Mouse (Mus musculus) intestine, embryonic 15.5 days (tissue): ENCODE measurements around the gene Atf1. TPM values are rescaled to one million over a fixed set of nuclear protein-coding genes. Genes with fewer than 3 reads are reported as not detected.
"Not testable (repeated sequence)": the region's sequence is repeated elsewhere in the genome, so short reads cannot be mapped to it uniquely, and the experiment has no call there.

Source experiments
- ATAC-seq: fragments of 200-750 bp; cut with Nextera tagmentation; 2 replicates; pipeline ENCODE4 v1.8.0; 2017; ENCODE audit warnings: moderate TSS enrichment, moderate library complexity
- H3K27ac ChIP-seq: fragments of 300-500 bp; sonication (generic); 2 replicates; pipeline ENCODE4 v1.5.1; 2015; ENCODE audit warnings: mild to moderate bottlenecking, inconsistent platforms
- H3K27me3 ChIP-seq: fragments of 300-500 bp; sonication (generic); replicated peaks from 2 replicates; pipeline ENCODE4 v1.6.1; 2015; ENCODE audit warnings: inconsistent platforms
- H3K36me3 ChIP-seq: fragments of 300-500 bp; sonication (generic); 2 replicates; pipeline ENCODE4 v1.6.1; 2015; ENCODE audit warnings: inconsistent platforms
- H3K4me1 ChIP-seq: fragments of 300-500 bp; sonication (generic); replicated peaks from 2 replicates; pipeline ENCODE4 v1.6.1; 2015; ENCODE audit warnings: inconsistent platforms
- H3K4me2 ChIP-seq: fragments of 300-500 bp; sonication (generic); replicated peaks from 2 replicates; pipeline ENCODE4 v1.6.1; 2015; ENCODE audit warnings: mild to moderate bottlenecking, inconsistent platforms
- H3K4me3 ChIP-seq: fragments of 300-500 bp; sonication (generic); replicated peaks from 2 replicates; pipeline ENCODE4 v1.5.1; 2015; ENCODE audit warnings: inconsistent platforms
- H3K9ac ChIP-seq: fragments of 300-500 bp; sonication (generic); 2 replicates; pipeline ENCODE4 v1.6.1; 2015; ENCODE audit warnings: inconsistent platforms
- H3K9me3 ChIP-seq: fragments of 300-500 bp; sonication (generic); 2 replicates; pipeline ENCODE4 v1.6.1; 2016; ENCODE audit warnings: inconsistent platforms
- WGBS: fragments of 180-500 bp; shearing (Covaris S2); methylation state at CpG from one replicate; pipeline ENCODE4 v1.1.7; 2015; 5-methylcytosine and 5-hydroxymethylcytosine counted together
- polyA plus RNA-seq: library from polyadenylated mRNA; unstranded; fragments of >200 nt; fragmentation: Nextera tagmentation; extraction: Ambion mirVana; gene quantifications from 2 replicates; pipeline ENCODE4 v1.2.1, GENCODE M21; 2015

Atf1 gene
- polyA plus RNA-seq, 1 experiment from 2014 or later: 44.5 TPM

DNA sequence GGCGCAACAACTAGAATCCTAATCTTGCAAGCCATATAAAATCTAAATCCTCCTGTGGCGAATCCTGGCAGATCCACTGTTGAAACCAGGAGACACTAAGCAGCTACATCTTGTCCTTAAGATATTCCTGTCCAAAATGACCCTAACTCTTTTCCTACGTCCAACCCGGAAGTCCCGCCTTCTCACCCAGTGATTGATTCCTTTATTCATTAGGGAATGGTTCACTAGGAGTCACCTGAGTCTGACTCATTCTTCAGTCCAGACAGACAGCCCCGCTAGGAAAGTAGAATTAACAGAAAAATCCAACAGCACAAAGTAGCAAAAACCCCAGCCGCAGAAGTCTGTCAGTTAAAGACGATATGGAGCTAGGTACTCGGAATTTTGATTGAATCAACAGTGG is 19.7 kb downstream of the Atf1 start:
- H3K4me1 ChIP-seq: no peaks in the 10 kb centered on the region
- no peak overlapping the region for H3K9ac ChIP-seq
- no peak overlapping the region for H3K27ac ChIP-seq
- no peaks in the 10 kb centered on the region for H3K27me3 ChIP-seq
- no peaks in the 10 kb centered on the region for H3K9me3 ChIP-seq
- H3K36me3 ChIP-seq: peaks cover 40% of the 10 kb centered on the region
- H3K4me3 ChIP-seq: no peak overlapping the region
- ATAC-seq: no peak
- WGBS: 90% methylated on average over 9 of the region's 9 CpGs
- H3K4me2 ChIP-seq: no peak overlapping the region

DNA sequence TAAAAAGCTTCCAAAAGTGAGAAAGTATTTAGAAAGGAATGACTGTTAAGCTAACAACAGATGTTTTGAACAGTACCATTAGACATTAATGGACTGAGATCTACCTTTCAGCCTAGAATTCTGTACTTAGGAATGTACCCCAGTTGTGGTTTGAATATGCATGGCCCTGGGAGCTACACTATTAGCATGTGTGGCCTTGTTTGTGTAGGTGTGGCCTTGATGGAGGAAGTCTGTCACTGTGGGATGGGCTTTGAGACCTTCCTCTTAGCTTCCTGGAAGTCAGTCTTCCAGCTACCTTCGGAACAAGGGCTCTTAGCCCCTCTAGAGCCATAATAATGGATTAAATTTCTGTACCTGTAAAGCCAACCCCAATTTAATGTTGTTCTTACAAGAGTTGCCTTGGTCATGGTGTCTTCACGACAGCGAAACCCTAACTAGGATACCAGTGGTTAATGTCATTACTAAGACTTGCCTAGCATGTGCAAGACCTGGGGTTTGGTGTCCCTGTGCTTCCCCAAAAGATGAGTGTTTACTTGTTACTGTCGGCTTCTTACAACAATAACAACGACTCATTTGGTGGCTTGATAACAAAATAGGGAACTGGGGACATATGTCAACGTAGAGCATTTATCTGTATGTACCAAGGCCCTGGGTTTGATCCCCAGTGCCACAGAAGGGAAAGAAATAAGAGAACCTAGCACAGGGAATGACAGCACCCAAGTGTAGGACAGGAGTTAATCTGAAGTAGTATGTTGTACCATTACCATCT is 21.2 kb downstream of the Atf1 start:
- no peaks in the 10 kb centered on the region for H3K4me1 ChIP-seq
- peaks cover 46% of the 10 kb centered on the region for H3K36me3 ChIP-seq
- H3K4me3 ChIP-seq: no peak overlapping the region
- H3K27ac ChIP-seq: no peak overlapping the region
- 93% methylated on average over 6 of the region's 6 CpGs for WGBS
- no peaks in the 10 kb centered on the region for H3K9me3 ChIP-seq
- H3K27me3 ChIP-seq: no peaks in the 10 kb centered on the region
- H3K9ac ChIP-seq: no peak overlapping the region
- no peak for ATAC-seq
- H3K4me2 ChIP-seq: no peak overlapping the region

DNA sequence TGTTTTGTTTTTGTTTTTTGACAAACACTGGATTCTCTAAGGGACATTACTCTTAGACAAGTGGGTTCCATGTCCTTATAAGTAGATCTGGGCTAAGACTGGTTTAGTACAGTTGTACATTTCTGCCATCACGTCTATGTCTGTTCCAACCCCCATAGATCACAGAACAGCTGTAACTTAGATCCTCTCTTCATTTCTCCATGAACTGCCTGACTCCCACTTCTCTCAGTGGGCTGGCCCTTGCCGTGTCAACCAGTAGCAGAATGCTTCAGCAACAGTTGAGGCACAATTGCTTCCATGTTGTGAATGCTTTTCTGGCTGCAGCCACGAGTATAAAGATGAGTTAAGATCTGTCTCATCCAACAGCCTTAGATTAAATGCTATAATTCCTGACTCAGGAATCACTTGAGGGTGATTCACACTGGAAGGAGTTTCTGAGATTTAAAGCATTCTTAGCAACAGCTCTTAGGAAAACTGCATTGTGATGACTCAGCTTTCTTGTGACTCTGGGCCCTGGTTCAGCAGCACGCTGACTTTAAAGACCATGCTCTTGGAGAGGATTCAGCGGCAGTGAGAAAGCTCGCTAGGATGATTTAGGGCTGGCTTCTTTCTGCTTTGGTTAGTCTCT is 23.6 kb downstream of the Atf1 start:
- H3K4me3 ChIP-seq: no peak overlapping the region
- H3K36me3 ChIP-seq: peaks cover 59% of the 10 kb centered on the region
- no peak for ATAC-seq

DNA sequence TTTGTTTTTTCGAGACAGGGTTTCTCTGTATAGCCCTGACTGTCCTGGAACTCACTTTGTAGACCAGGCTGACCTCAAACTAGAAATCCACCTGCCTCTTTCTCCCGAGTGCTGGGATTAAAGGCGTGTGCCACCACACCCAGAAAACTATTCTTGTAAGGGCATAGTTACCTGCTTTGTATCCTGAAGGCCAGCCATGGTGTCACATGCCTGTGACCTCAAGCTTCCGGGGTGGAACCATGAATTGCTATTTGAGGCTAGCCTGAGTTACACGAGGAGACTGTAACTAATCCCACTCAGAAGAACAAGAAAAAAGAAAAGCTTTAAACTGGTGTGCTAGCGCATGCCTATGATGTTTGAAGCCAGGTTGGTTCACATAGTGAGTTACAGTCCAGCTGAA is 28.8 kb downstream of the Atf1 start:
- Histone ChIP-seq H3K27ac (no peak overlapping the region), H3K4me3 (no peak overlapping the region), H3K9ac (no peak overlapping the region), H3K9me3 (no peaks in the 10 kb centered on the region), H3K36me3 (peaks cover 52% of the 10 kb centered on the region), H3K4me2 (no peak overlapping the region), H3K27me3 (no peaks in the 10 kb centered on the region), H3K4me1 (no peaks in the 10 kb centered on the region)
- no peak for ATAC-seq
- 83% methylated on average over 6 of the region's 6 CpGs for WGBS

More for the DNA sequence above, 23.6 kb downstream of the Atf1 start:
- H3K27me3 ChIP-seq: no peaks in the 10 kb centered on the region
- no peak overlapping the region for H3K4me2 ChIP-seq
- no peaks in the 10 kb centered on the region for H3K9me3 ChIP-seq
- WGBS: 79% methylated on average over 6 of the region's 6 CpGs
- H3K9ac ChIP-seq: no peak overlapping the region
- H3K27ac ChIP-seq: no peak overlapping the region
- H3K4me1 ChIP-seq: no peaks in the 10 kb centered on the region

DNA sequence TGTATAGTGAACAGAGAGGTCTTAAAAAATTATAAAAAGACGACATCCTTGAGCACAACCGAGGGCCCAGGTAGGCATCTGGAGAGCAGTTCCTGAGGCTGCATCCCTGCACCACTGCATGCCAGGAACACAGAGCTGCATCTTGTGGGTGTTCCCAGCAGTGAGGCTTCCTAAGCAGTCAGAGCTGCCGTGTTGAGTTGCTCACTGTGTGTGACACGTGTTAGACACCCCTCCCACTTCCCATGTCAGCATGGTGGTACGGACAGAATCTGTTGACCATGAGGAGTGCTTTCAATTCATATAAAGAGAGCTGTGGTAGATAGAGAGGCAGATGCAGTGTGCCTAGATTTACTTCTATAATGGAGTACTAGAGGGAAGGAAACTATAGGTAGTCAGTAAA is 29.7 kb downstream of the Atf1 start:
- no peak overlapping the region for H3K27ac ChIP-seq
- H3K9me3 ChIP-seq: no peaks in the 10 kb centered on the region
- H3K9ac ChIP-seq: no peak overlapping the region
- no peak for ATAC-seq
- no peak overlapping the region for H3K4me3 ChIP-seq
- H3K36me3 ChIP-seq: peaks cover 54% of the 10 kb centered on the region
- no peak overlapping the region for H3K4me2 ChIP-seq
- H3K27me3 ChIP-seq: no peaks in the 10 kb centered on the region
- H3K4me1 ChIP-seq: no peaks in the 10 kb centered on the region
- 86% methylated on average over 5 of the region's 5 CpGs for WGBS

DNA sequence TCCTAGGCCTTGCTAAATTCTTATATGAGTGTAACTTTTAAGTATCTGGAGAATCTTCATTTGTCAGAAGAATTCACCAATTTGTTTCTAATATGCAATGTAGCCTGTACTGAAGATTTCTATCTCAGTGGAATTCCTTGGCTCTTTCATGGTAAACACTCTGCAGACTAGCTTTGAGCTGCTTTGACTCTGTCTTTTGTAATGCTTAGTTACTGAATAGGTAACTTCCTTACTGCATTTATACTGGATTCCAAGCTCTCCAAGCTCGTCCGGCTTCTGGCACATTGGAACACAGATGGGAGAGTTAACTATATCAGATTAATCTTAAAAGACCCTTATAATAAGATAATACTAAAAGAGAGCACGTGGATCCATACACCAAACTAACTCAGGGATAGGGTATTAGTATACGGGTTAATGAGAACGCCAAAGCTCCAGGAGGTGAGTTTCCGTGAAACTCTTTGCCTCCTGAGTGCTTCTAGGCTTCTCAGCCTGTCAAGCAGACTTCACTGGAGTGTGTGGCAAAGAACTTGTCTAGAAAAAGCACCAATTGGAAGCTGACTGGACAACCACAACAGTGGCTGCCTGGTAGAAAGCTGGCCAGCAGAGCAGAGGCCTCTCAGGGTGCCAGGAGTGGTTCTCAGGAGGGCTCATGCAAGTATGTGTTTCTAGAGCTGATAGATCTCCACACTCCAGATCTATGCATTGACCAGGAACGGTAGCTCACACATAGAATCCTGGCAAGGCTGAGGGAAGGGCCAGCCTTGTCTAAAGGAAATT is 31.2 kb downstream of the Atf1 start:
- no peak overlapping the region for H3K27ac ChIP-seq
- H3K27me3 ChIP-seq: no peaks in the 10 kb centered on the region
- H3K36me3 ChIP-seq: peaks cover 42% of the 10 kb centered on the region
- ATAC-seq: no peak
- H3K4me2 ChIP-seq: no peak overlapping the region
- H3K4me3 ChIP-seq: no peak overlapping the region
- no peaks in the 10 kb centered on the region for H3K9me3 ChIP-seq
- H3K4me1 ChIP-seq: no peaks in the 10 kb centered on the region
- no peak overlapping the region for H3K9ac ChIP-seq
- 95% methylated on average over 7 of the region's 7 CpGs for WGBS

DNA sequence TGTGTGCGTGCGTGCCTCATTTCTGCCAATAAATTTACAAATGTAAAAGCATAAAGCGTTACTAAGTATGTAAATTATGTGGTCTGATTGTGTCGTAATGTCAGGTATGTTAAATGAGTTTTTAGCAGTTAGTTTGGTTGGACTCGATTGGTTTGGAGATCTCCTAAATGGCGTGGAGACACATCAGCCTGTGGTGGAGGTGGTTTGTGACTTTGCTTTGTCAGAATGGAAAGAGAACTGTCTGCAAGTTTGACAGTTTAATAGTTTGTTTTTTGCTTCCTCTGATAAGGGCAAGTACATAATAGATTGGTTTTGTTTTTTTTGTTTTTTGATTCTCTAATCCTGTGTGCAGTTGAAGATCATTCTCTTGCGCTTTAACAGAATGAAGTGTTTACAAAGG is 32.7 kb downstream of the Atf1 start:
- not testable (repeated sequence) for H3K27me3 ChIP-seq, H3K4me2 ChIP-seq, H3K9ac ChIP-seq, H3K4me3 ChIP-seq, H3K9me3 ChIP-seq, H3K27ac ChIP-seq, H3K4me1 ChIP-seq, ATAC-seq
- H3K36me3 ChIP-seq: peaks cover 28% of the 10 kb centered on the region
- 86% methylated on average over 7 of the region's 7 CpGs for WGBS

DNA sequence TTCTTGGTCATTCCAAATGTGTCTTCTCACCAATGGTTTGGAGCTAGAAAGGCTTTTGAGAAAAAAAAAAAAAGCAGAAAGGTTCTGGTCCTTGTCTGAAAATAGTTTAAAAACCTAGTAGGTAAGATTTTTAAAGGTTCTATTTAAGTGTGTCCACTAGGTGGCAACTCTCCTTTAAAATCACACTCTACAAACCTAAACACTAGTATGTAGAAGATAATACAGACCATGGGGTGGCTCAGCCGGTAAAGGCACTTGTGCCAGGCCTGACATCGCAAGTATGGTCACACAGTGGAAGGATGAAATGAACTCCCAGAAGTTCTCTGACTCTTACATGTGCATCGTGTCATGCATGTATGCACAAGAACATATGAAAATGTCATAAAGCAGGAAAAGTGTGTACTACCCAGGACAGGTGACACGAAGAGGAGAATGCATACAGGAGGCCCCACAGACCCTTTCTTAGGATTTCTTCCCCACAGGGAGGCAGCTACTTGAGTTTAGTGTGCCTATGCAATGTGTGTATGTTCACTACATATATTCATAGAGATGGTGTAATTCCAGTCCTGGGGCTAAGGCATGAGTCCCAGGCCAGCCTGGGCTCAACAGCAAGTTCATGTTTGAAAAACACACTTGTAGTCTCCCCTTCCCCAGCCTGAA is 35.8 kb downstream of the Atf1 start:
- Histone ChIP-seq H3K4me3 (no peak overlapping the region), H3K9me3 (no peaks in the 10 kb centered on the region), H3K27me3 (no peaks in the 10 kb centered on the region), H3K4me1 (no peaks in the 10 kb centered on the region), H3K4me2 (no peak overlapping the region), H3K36me3 (0 out of 2 replicates have a peak, but pooled peaks cover 8% of the 10 kb centered on the region), H3K9ac (no peak overlapping the region), H3K27ac (no peak overlapping the region)
- no peak for ATAC-seq
- 29% methylated on average over 4 of the region's 4 CpGs for WGBS

DNA sequence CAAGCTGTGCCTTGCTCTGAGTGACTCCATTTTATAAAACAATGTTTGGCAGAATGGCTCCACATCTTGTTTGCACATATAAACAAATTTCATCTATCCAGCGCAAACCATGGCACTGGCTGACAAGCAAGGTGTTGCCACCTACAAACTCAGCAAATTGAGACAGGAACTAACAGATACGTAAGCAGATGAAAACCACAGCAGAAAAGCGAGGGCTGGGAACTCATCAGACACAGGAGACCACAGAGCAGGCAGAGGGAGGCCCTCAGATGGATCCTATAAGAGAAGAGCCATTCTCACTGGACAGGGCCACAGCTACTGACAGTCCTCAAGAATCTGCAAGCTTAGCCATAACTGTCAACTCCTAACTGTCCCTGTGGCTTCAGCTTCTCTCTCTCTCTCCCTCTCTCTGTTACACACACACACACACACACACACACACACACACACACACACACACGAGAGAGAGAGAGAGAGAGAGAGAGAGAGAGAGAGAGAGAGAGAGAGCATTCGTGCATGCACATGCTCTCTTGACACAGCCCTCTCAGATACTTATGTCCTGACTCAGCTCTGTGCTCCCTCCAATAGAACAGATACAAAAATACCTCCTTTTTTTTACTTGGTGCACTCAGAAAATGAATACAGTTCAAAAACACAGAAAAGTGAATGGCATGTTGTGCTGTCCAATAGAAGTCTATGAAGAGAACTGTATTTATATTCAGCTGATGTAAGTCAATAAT is 38.1 kb downstream of the Atf1 start:
- Histone ChIP-seq H3K9me3 (no peaks in the 10 kb centered on the region), H3K4me1 (no peaks in the 10 kb centered on the region), H3K36me3 (0 out of 2 replicates have a peak, but pooled peaks cover 5% of the 10 kb centered on the region), H3K4me2 (no peak overlapping the region), H3K27me3 (no peaks in the 10 kb centered on the region), H3K9ac (no peak overlapping the region), H3K4me3 (no peak overlapping the region), H3K27ac (no peak overlapping the region)
- no peak for ATAC-seq
- 77% methylated on average over 4 of the region's 5 CpGs for WGBS

DNA sequence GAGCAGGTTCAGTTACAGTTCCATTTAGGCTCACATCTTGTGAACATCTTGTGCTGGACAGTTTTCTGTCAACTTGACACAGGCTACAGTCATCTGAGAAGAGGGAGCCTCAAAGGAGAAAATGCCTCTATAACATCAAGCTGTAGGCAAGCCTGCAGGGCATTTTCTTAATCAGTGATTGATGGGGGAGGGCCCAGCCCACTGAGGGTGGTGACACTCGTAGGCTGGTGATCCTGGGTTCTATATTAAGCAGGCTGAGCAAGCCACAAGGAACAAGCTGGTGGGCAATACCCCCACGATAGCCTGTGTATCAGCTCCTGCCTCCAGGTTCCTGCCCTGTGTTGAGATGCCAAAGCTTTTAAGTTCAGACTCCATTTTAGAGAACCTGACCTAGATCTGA is 41.3 kb downstream of the Atf1 start:
- Histone ChIP-seq H3K36me3 (no peaks in the 10 kb centered on the region), H3K4me3 (no peak overlapping the region), H3K27ac (no peak overlapping the region), H3K9ac (no peak overlapping the region), H3K4me1 (no peaks in the 10 kb centered on the region), H3K9me3 (no peaks in the 10 kb centered on the region), H3K4me2 (no peak overlapping the region), H3K27me3 (no peaks in the 10 kb centered on the region)
- no peak for ATAC-seq
- 80% methylated on average over 2 of the region's 2 CpGs for WGBS

DNA sequence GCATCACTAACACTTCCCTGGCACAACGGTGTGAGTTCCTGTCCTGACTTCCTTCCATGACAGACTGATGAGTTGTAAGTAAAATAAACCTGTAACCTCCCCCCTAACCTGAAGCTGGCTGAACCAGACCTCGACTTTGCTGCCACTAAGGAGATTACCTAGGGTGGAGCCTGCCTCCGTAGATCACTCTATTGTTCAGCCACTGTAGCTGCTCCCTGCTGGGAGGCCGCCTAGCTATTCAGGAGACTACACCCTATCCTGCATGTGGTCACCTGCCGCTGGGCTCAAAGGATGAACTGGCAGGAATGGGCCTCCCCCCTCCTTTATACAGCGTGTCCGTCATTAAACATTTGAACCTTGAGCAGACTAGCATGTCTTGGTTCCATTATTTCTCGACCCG is 42.2 kb downstream of the Atf1 start:
- Histone ChIP-seq H3K27ac (no peak overlapping the region), H3K9me3 (no peaks in the 10 kb centered on the region), H3K4me2 (0 out of 2 replicates have a peak overlapping the region, but pooled peaks have one; percentile 3), H3K9ac (no peak overlapping the region), H3K36me3 (no peaks in the 10 kb centered on the region), H3K4me3 (no peak overlapping the region), H3K4me1 (no peaks in the 10 kb centered on the region), H3K27me3 (no peaks in the 10 kb centered on the region)
- no peak for ATAC-seq
- WGBS: 30% methylated on average over 9 of the region's 9 CpGs

DNA sequence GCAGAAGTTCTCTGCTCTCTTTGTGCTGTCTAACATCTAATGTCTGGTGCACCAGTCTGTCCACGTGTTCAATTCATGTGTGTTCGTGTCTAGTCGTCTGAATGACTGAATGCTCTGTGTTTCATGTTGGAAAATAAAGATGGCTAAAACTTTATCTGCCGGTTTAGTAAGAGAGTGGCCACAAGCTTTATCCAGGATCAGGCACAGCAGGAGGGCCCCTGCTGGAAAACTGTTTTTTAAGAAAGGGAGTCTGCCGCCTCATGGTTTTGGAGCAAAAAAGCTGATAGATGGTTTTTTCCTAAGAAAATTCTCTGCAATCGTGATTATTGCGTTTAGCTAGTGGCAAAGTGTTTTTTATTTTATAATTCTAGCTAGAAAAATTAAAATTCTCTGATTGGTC is 43.0 kb downstream of the Atf1 start:
- H3K4me1 ChIP-seq, H3K9me3 ChIP-seq, H3K4me2 ChIP-seq, H3K27me3 ChIP-seq, H3K36me3 ChIP-seq, H3K4me3 ChIP-seq, H3K27ac ChIP-seq, ATAC-seq, H3K9ac ChIP-seq: not testable (repeated sequence)
- 42% methylated on average over 7 of the region's 7 CpGs for WGBS
